Mouse (Mus musculus) hindbrain, embryonic 13.5 days (tissue): ENCODE measurements around the gene Dhrs9. TPM values are rescaled to one million over a fixed set of nuclear protein-coding genes. Genes with fewer than 3 reads are reported as not detected.

Source experiments
- ATAC-seq: fragments of 200-750 bp; cut with Nextera tagmentation; 2 replicates; pipeline ENCODE4 v1.8.0; 2017; ENCODE audit warnings: moderate TSS enrichment; ENCODE audit not compliant: low FRiP score
- H3K27ac ChIP-seq: fragments of 300-500 bp; sonication (generic); 2 replicates; pipeline ENCODE4 v1.5.1; 2015; ENCODE audit warnings: inconsistent platforms, mild to moderate bottlenecking, moderate library complexity
- H3K27me3 ChIP-seq: fragments of 300-500 bp; sonication (generic); 2 replicates; pipeline ENCODE4 v1.6.1; 2015; ENCODE audit warnings: mild to moderate bottlenecking, inconsistent platforms
- H3K36me3 ChIP-seq: fragments of 300-500 bp; sonication (generic); 2 replicates; pipeline ENCODE4 v1.6.1; 2015; ENCODE audit warnings: mild to moderate bottlenecking, inconsistent platforms
- H3K4me1 ChIP-seq: fragments of 300-500 bp; sonication (generic); replicated peaks from 2 replicates; pipeline ENCODE4 v1.6.1; 2015; ENCODE audit warnings: inconsistent platforms
- H3K4me2 ChIP-seq: fragments of 300-500 bp; sonication (generic); 2 replicates; pipeline ENCODE4 v1.6.1; 2015; ENCODE audit warnings: inconsistent platforms, mild to moderate bottlenecking, moderate library complexity
- H3K4me3 ChIP-seq: fragments of 300-500 bp; sonication (generic); 2 replicates; pipeline ENCODE4 v1.5.1; 2015; ENCODE audit warnings: mild to moderate bottlenecking, inconsistent platforms
- H3K9ac ChIP-seq: fragments of 300-500 bp; sonication (generic); 2 replicates; pipeline ENCODE4 v1.6.1; 2015; ENCODE audit warnings: mild to moderate bottlenecking, inconsistent platforms
- H3K9me3 ChIP-seq: fragments of 300-500 bp; sonication (generic); 2 replicates; pipeline ENCODE4 v1.6.1; 2016; ENCODE audit warnings: inconsistent platforms
- WGBS: fragments of 180-500 bp; shearing (Covaris S2); methylation state at CpG from one replicate; pipeline ENCODE4 v1.1.7; 2015; 5-methylcytosine and 5-hydroxymethylcytosine counted together
- polyA plus RNA-seq: library from polyadenylated mRNA; unstranded; fragments of >200 nt; fragmentation: Nextera tagmentation; extraction: Ambion mirVana; gene quantifications from 2 replicates; pipeline ENCODE4 v1.2.1, GENCODE M21; 2015

The Dhrs9 gene
- polyA plus RNA-seq, 1 experiment from 2014 or later, result not detected

GRCm38 (mm10) chr2:69428116-69428515 is 47.9 kb downstream of the Dhrs9 start:
- no peaks in the 10 kb centered on the region for H3K27me3 ChIP-seq
- H3K9me3 ChIP-seq, result no peaks in the 10 kb centered on the region
- no peak overlapping the region for H3K4me2 ChIP-seq
- no peak overlapping the region for H3K27ac ChIP-seq
- 33% methylated on average over 3 of the region's 3 CpGs for WGBS
- peak; percentile 59; the same call in 1 of the 2 replicates for ATAC-seq
- no peak overlapping the region for H3K9ac ChIP-seq
- H3K36me3 ChIP-seq, result no peaks in the 10 kb centered on the region
- H3K4me1 ChIP-seq, result no peaks in the 10 kb centered on the region
- no peak overlapping the region for H3K4me3 ChIP-seq

- ATAC-seq, result no peak
- 89% methylated on average over 3 of the region's 3 CpGs for WGBS
- Histone ChIP-seq H3K27ac (no peak overlapping the region), H3K4me3 (no peak overlapping the region), H3K4me1 (0 out of 2 replicates have a peak, but pooled peaks cover 6% of the 10 kb centered on the region), H3K4me2 (no peak overlapping the region), H3K9me3 (no peaks in the 10 kb centered on the region), H3K9ac (no peak overlapping the region), H3K36me3 (no peaks in the 10 kb centered on the region), H3K27me3 (no peaks in the 10 kb centered on the region)
Measured at GRCm38 (mm10) chr2:69441656-69442055, 61.4 kb downstream of the Dhrs9 start.

- 71% methylated on average over 4 of the region's 4 CpGs for WGBS
- Histone ChIP-seq H3K36me3 (no peaks in the 10 kb centered on the region), H3K27me3 (no peaks in the 10 kb centered on the region), H3K9ac (no peak overlapping the region), H3K4me2 (no peak overlapping the region), H3K27ac (no peak overlapping the region), H3K4me1 (0 out of 2 replicates have a peak, but pooled peaks cover 6% of the 10 kb centered on the region), H3K4me3 (no peak overlapping the region), H3K9me3 (no peaks in the 10 kb centered on the region)
- ATAC-seq, result no peak
Measured at GRCm38 (mm10) chr2:69445896-69446472, 65.7 kb downstream of the Dhrs9 start.

GRCm38 (mm10) chr2:69448581-69448980 is 68.3 kb downstream of the Dhrs9 start:
- no peaks in the 10 kb centered on the region for H3K9me3 ChIP-seq
- no peak overlapping the region for H3K4me2 ChIP-seq
- no peaks in the 10 kb centered on the region for H3K36me3 ChIP-seq
- no peak overlapping the region for H3K4me3 ChIP-seq
- ATAC-seq, result no peak
- no peak overlapping the region for H3K27ac ChIP-seq
- 88% methylated on average over 4 of the region's 4 CpGs for WGBS
- no peaks in the 10 kb centered on the region for H3K27me3 ChIP-seq
- no peak overlapping the region for H3K9ac ChIP-seq
- H3K4me1 ChIP-seq, result 0 out of 2 replicates have a peak, but pooled peaks cover 6% of the 10 kb centered on the region

- Histone ChIP-seq H3K9me3 (no peaks in the 10 kb centered on the region), H3K4me3 (no peak overlapping the region), H3K36me3 (no peaks in the 10 kb centered on the region), H3K4me1 (0 out of 2 replicates have a peak, but pooled peaks cover 4% of the 10 kb centered on the region), H3K27ac (no peak overlapping the region), H3K9ac (no peak overlapping the region), H3K4me2 (no peak overlapping the region), H3K27me3 (no peaks in the 10 kb centered on the region)
- ATAC-seq, result no peak
- 93% methylated on average over 5 of the region's 5 CpGs for WGBS
Measured at GRCm38 (mm10) chr2:69451128-69451527, 70.9 kb downstream of the Dhrs9 start.

Other genes starting within 250 kb of the Dhrs9 start
- gene Nostrin, start 244.6 kb upstream of the Dhrs9 start, polyA plus RNA-seq, result 0.71 and 1.1 TPM in 2 replicates
- 44.9 and 50.3 TPM in 2 replicates for gene Spc25, start 174.3 kb upstream of the Dhrs9 start, polyA plus RNA-seq
- gene G6pc2, start 169.4 kb upstream of the Dhrs9 start, polyA plus RNA-seq, result 0.14 and 0.31 TPM in 2 replicates
- 0.04 TPM in 1 of 2 replicates, not detected in the other for gene Abcb11, start 37.8 kb upstream of the Dhrs9 start, polyA plus RNA-seq
- gene Lrp2, start 205.6 kb downstream of the Dhrs9 start, polyA plus RNA-seq, result 0.98 and 1.3 TPM in 2 replicates